Mouse (Mus musculus) heart, postnatal 25 days (tissue): ENCODE data around the gene Sacs. TPM values are rescaled to one million over a fixed set of nuclear protein-coding genes. Genes with fewer than 3 reads are reported as not detected.
"Not testable (repeated sequence)": the region's sequence is repeated elsewhere in the genome, so short reads cannot be mapped to it uniquely, and the experiment has no call there.

Experiments used
- DNase-seq: peaks from one replicate; pipeline ENCODE4 v3.0.0; 2022; ENCODE audit warnings: low spot score
- intact Hi-C: fragments of 180-260 bp; cut with DNase I; formaldehyde crosslinking; loops from one replicate; pipeline ENCODE4 v1.15.1; 2025
- total RNA-seq, 2 experiments: library from RNA; stranded (reverse); gene quantifications; 2 replicates each; pipeline ENCODE4 v1.2.3; 2021

Gene Sacs
- total RNA-seq = 10 to 100 TPM; 32.1 to 32.9 TPM

GRCm38 (mm10) chr14:61137994-61138726, at the start of gene Sacs:
TSS of gene Sacs (plus strand) at chr14:61138457.
- intact Hi-C loops = loop anchor here (5.0 kb wide), 1 partner anchor 34 kb away; no protein-coding TSS in a partner anchor
- DNase-seq = no peak

GRCm38 (mm10) chr14:61090955-61091354, 47.3 kb upstream of the Sacs start:
- DNase-seq = no peak
- intact Hi-C loops = no loop called here

GRCm38 (mm10) chr14:61092073-61092472, 46.2 kb upstream of the Sacs start:
- no peak for DNase-seq
- intact Hi-C loops = no loop called here

GRCm38 (mm10) chr14:61097974-61098625, 40.2 kb upstream of the Sacs start:
- intact Hi-C loops = no loop called here
- no peak for DNase-seq

GRCm38 (mm10) chr14:61100736-61101135, 37.5 kb upstream of the Sacs start:
- intact Hi-C loops = no loop called here
- DNase-seq = no peak

- DNase-seq = no peak
- intact Hi-C loops = no loop called here
These were observed 31.9 kb upstream of the Sacs start for GRCm38 (mm10) chr14:61106404-61106803.

GRCm38 (mm10) chr14:61108625-61109024, 29.6 kb upstream of the Sacs start:
- no peak for DNase-seq
- intact Hi-C loops = no loop called here

GRCm38 (mm10) chr14:61112404-61112803, 25.9 kb upstream of the Sacs start:
- intact Hi-C loops = loop anchor here (1.0 kb wide), 1 partner anchor 313 kb away; no protein-coding TSS in a partner anchor
- no peak for DNase-seq

- no peak for DNase-seq
- intact Hi-C loops = loop anchor here (5.0 kb wide), 1 partner anchor 173 kb away; no protein-coding TSS in a partner anchor
These were observed 13.5 kb upstream of the Sacs start for GRCm38 (mm10) chr14:61124755-61125154.

GRCm38 (mm10) chr14:61125201-61125600, 13.1 kb upstream of the Sacs start:
- intact Hi-C loops = loop anchor here (5.0 kb wide), 1 partner anchor 172 kb away; no protein-coding TSS in a partner anchor

GRCm38 (mm10) chr14:61127365-61127764, 10.9 kb upstream of the Sacs start:
- intact Hi-C loops = loop anchor here (5.0 kb wide), 1 partner anchor 170 kb away; no protein-coding TSS in a partner anchor
- DNase-seq = not testable (repeated sequence)

More at GRCm38 (mm10) chr14:61125201-61125600, 13.1 kb upstream of the Sacs start:
- DNase-seq = no peak

- intact Hi-C loops = loop anchor here (5.0 kb wide), 1 partner anchor 168 kb away; no protein-coding TSS in a partner anchor
- DNase-seq = no peak
These were observed 9.2 kb upstream of the Sacs start for GRCm38 (mm10) chr14:61128961-61129507.

- intact Hi-C loops = no loop called here
- DNase-seq = no peak
These were observed 5.7 kb upstream of the Sacs start for GRCm38 (mm10) chr14:61132556-61132955.

GRCm38 (mm10) chr14:61134381-61135030, 3.8 kb upstream of the Sacs start:
- no peak for DNase-seq
- intact Hi-C loops = loop anchor here (5.0 kb wide), 1 partner anchor 38 kb away; no protein-coding TSS in a partner anchor

GRCm38 (mm10) chr14:61137410-61137809, 847 bp upstream of the Sacs start:
- no peak for DNase-seq
- intact Hi-C loops = loop anchor here (5.0 kb wide), 1 partner anchor 35 kb away; no protein-coding TSS in a partner anchor

- intact Hi-C loops = loop anchor here (5.0 kb wide), 1 partner anchor 34 kb away; no protein-coding TSS in a partner anchor
- no peak for DNase-seq
These were observed 440 bp downstream of the Sacs start for GRCm38 (mm10) chr14:61138727-61139067.

- DNase-seq = no peak
- intact Hi-C loops = no loop called here
These were observed 5.1 kb downstream of the Sacs start for GRCm38 (mm10) chr14:61143358-61143757.

GRCm38 (mm10) chr14:61143869-61144268, 5.6 kb downstream of the Sacs start:
- DNase-seq = no peak
- intact Hi-C loops = no loop called here

GRCm38 (mm10) chr14:61150416-61150815, 12.2 kb downstream of the Sacs start:
- DNase-seq, intact Hi-C loops: not testable (repeated sequence)
